Mouse (Mus musculus): ENCODE measurements at regions not wholly inside any gene's neighbourhood (a gene's known extent, or its start where the extent isn't known, plus 50 kb on each side); places are given as distances from the start of the nearest gene placed in this dataset.

GRCm38 (mm10) chr17:63802846-63803245, 60.0 kb upstream of the Fer start:
- TF ChIP-seq CTCF (IDR thresholded peaks at IDR 0.05; ENCODE audit: low read depth, low read length) (no peak), TAL1 (conservative IDR thresholded peaks at IDR 0.05; ENCODE audit: low read depth, low read length) (no peak), GATA2 (IDR thresholded peaks at IDR 0.05; ENCODE audit: borderline replicate concordance, low read depth, low read length) (no peak)

All from G1E (cell line).